Mouse (Mus musculus): ENCODE data around the gene Dnase1l2.

GRCm38 (mm10) chr17:24442632-24443155, at the start of gene Dnase1l2:
- TF ChIP-seq GATA1 (IDR thresholded peaks at IDR 0.05; ENCODE audit: borderline replicate concordance, low read length) (no peak), FLI1 (IDR thresholded peaks at IDR 0.05; ENCODE audit: low read length) (no peak)
